Mouse (Mus musculus) MEL (cell line): ENCODE data around the gene 1700067P10Rik. TPM values are rescaled to one million over a fixed set of nuclear protein-coding genes. Genes with fewer than 3 reads are reported as not detected.

Source experiments
- DNase-seq: peaks from one replicate; pipeline ENCODE4 v3.0.0; 2011; ENCODE audit warnings: low read depth, low spot score
- H3K27ac ChIP-seq: 2 replicates; pipeline ENCODE4 v1.5.1; 2012; ENCODE audit warnings: low read depth, mild to moderate bottlenecking, control low read depth, low read length, moderate library complexity; ENCODE audit not compliant: control insufficient read depth
- H3K27me3 ChIP-seq, 2 experiments: fragments of 150-350 bp in 1 of 2; sonication (generic) in 1 of 2; 2 replicates each; pipeline ENCODE4 v1.6.1; 2012; ENCODE audit warnings: low read length in 2 of 2, mild to moderate bottlenecking in 2 of 2, improper control_type of control experiment in 1 of 2, moderate library complexity in 1 of 2; ENCODE audit not compliant: insufficient read depth in 2 of 2, control insufficient read depth in 1 of 2
- H3K36me3 ChIP-seq, 2 experiments: 2 replicates each; pipeline ENCODE4 v1.6.1; 2012 to 2014; ENCODE audit warnings: low read length in 2 of 2, improper control_type of control experiment in 1 of 2, inconsistent platforms in 1 of 2, mild to moderate bottlenecking in 1 of 2; ENCODE audit not compliant: insufficient read depth in 2 of 2, control insufficient read depth in 1 of 2
- H3K4me1 ChIP-seq, 2 experiments: fragments of 150-350 bp in 1 of 2; sonication (generic) in 1 of 2; 2 replicates each; pipeline ENCODE4 v1.6.1; 2012; ENCODE audit warnings: low read length in 2 of 2, improper control_type of control experiment in 1 of 2, mild to moderate bottlenecking in 1 of 2; ENCODE audit not compliant: insufficient read depth in 2 of 2, control insufficient read depth in 1 of 2
- H3K4me3 ChIP-seq, 2 experiments: fragments of 150-350 bp in 1 of 2; sonication (generic) in 1 of 2; 2 replicates each; pipeline ENCODE4 v1.5.1; 2012; ENCODE audit warnings: low read depth in 2 of 2, low read length in 2 of 2, mild to moderate bottlenecking in 2 of 2, moderate library complexity in 2 of 2, control low read depth in 1 of 2, improper control_type of control experiment in 1 of 2; ENCODE audit not compliant: control insufficient read depth in 1 of 2, insufficient read depth in 1 of 2
- H3K79me2 ChIP-seq: 2 replicates; pipeline ENCODE4 v1.6.1; 2012; ENCODE audit warnings: mild to moderate bottlenecking, low read length, moderate library complexity; ENCODE audit not compliant: control insufficient read depth, poor library complexity, insufficient read depth
- H3K9ac ChIP-seq: 2 replicates; pipeline ENCODE4 v1.6.1; 2012; ENCODE audit warnings: low read depth, mild to moderate bottlenecking, control low read depth, low read length, moderate library complexity; ENCODE audit not compliant: control insufficient read depth, poor library complexity, severe bottlenecking
- H3K9me3 ChIP-seq: fragments of 150-350 bp; sonication (generic); replicated peaks from 2 replicates; pipeline ENCODE4 v1.6.1; 2012; ENCODE audit warnings: mild to moderate bottlenecking, low read length, improper control_type of control experiment, moderate library complexity; ENCODE audit not compliant: insufficient read depth
- CHD1 ChIP-seq: IDR thresholded peaks from 2 replicates; pipeline ENCODE4 v1.6.1; 2012; ENCODE audit warnings: low read depth, mild to moderate bottlenecking, inconsistent platforms, low read length, improper control_type of control experiment
- CTCF ChIP-seq, 3 experiments: IDR thresholded peaks in 2 of 3; conservative IDR thresholded peaks in 1 of 3; 2 replicates each; pipeline ENCODE4 v1.5.1; 2011 to 2012; ENCODE audit warnings: low read length in 3 of 3, low read depth in 2 of 3, mild to moderate bottlenecking in 2 of 3, improper control_type of control experiment in 1 of 3, inconsistent platforms in 1 of 3, mixed read lengths in 1 of 3, moderate library complexity in 1 of 3; ENCODE audit not compliant: control insufficient read depth in 1 of 3, insufficient read depth in 1 of 3, poor library complexity in 1 of 3, severe bottlenecking in 1 of 3
- E2F4 ChIP-seq: IDR thresholded peaks from 2 replicates; pipeline ENCODE4 v1.6.1; 2011; ENCODE audit warnings: low read depth, low read length, improper control_type of control experiment, borderline replicate concordance
- ELF1 ChIP-seq: IDR thresholded peaks from 2 replicates; pipeline ENCODE4 v1.6.1; 2014; ENCODE audit warnings: low read depth, mild to moderate bottlenecking, inconsistent platforms, low read length, improper control_type of control experiment, moderate library complexity
- ETS1 ChIP-seq: IDR thresholded peaks from 2 replicates; pipeline ENCODE4 v1.6.1; 2012; ENCODE audit warnings: low read depth, mild to moderate bottlenecking, inconsistent platforms, low read length, improper control_type of control experiment, moderate library complexity
- GABPA ChIP-seq: IDR thresholded peaks from 2 replicates; pipeline ENCODE4 v1.6.1; 2012; ENCODE audit warnings: low read depth, mild to moderate bottlenecking, inconsistent platforms, low read length, improper control_type of control experiment, moderate library complexity
- GATA1 ChIP-seq: IDR thresholded peaks from 2 replicates; pipeline ENCODE4 v1.6.1; 2011; ENCODE audit warnings: low read depth, low read length, improper control_type of control experiment
- HCFC1 ChIP-seq: IDR thresholded peaks from 2 replicates; pipeline ENCODE4 v1.6.1; 2012; ENCODE audit warnings: low read depth, mild to moderate bottlenecking, inconsistent platforms, low read length, improper control_type of control experiment, moderate library complexity
- JUND ChIP-seq: IDR thresholded peaks from 2 replicates; pipeline ENCODE4 v1.6.1; 2011; ENCODE audit warnings: low read depth, mild to moderate bottlenecking, improper control_type of control experiment, low read length
- KAT2A ChIP-seq: conservative IDR thresholded peaks from 2 replicates; pipeline ENCODE4 v1.6.1; 2012; ENCODE audit warnings: low read depth, low read length, improper control_type of control experiment, inconsistent platforms
- MAFK ChIP-seq: IDR thresholded peaks from 2 replicates; pipeline ENCODE4 v1.6.1; 2011; ENCODE audit warnings: low read depth, mild to moderate bottlenecking, low read length, improper control_type of control experiment, borderline replicate concordance
- MAZ ChIP-seq: IDR thresholded peaks from 2 replicates; pipeline ENCODE4 v1.6.1; 2012; ENCODE audit warnings: low read depth, mild to moderate bottlenecking, inconsistent platforms, low read length, improper control_type of control experiment
- MYB ChIP-seq: IDR thresholded peaks from 2 replicates; pipeline ENCODE4 v1.6.1; 2011; ENCODE audit warnings: mild to moderate bottlenecking, low read depth, low read length, improper control_type of control experiment
- NELFE ChIP-seq: IDR thresholded peaks from 2 replicates; pipeline ENCODE4 v1.6.1; 2011; ENCODE audit warnings: low read depth, low read length, improper control_type of control experiment
- NRF1 ChIP-seq: IDR thresholded peaks from 2 replicates; pipeline ENCODE4 v1.6.1; 2014; ENCODE audit warnings: low read depth, mild to moderate bottlenecking, inconsistent platforms, low read length, improper control_type of control experiment, moderate library complexity; ENCODE audit not compliant: poor library complexity, insufficient read depth, severe bottlenecking
- POLR2A ChIP-seq, 2 experiments: IDR thresholded peaks; 2 replicates each; pipeline ENCODE4 v1.6.1; 2011 to 2012; ENCODE audit warnings: low read length in 2 of 2, mild to moderate bottlenecking in 2 of 2, control low read depth in 1 of 2, improper control_type of control experiment in 1 of 2, low read depth in 1 of 2, moderate library complexity in 1 of 2; ENCODE audit not compliant: control insufficient read depth in 1 of 2, insufficient read depth in 1 of 2, poor library complexity in 1 of 2
- POLR2AphosphoS2 ChIP-seq: IDR thresholded peaks from 2 replicates; pipeline ENCODE4 v1.6.1; 2011; ENCODE audit warnings: low read length, improper control_type of control experiment
- RAD21 ChIP-seq: IDR thresholded peaks from 2 replicates; pipeline ENCODE4 v1.6.1; 2011; ENCODE audit warnings: mild to moderate bottlenecking, low read depth, low read length, improper control_type of control experiment
- RCOR1 ChIP-seq: IDR thresholded peaks from 2 replicates; pipeline ENCODE4 v1.6.1; 2012; ENCODE audit warnings: low read depth, mild to moderate bottlenecking, inconsistent platforms, low read length, improper control_type of control experiment
- SIN3A ChIP-seq: IDR thresholded peaks from 2 replicates; pipeline ENCODE4 v1.6.1; 2012; ENCODE audit warnings: low read length, improper control_type of control experiment, inconsistent platforms
- SMC3 ChIP-seq: IDR thresholded peaks from 2 replicates; pipeline ENCODE4 v1.6.1; 2011; ENCODE audit warnings: low read depth, low read length, improper control_type of control experiment
- TAL1 ChIP-seq: IDR thresholded peaks from 2 replicates; pipeline ENCODE4 v1.6.1; 2012; ENCODE audit warnings: mild to moderate bottlenecking, inconsistent platforms, low read length, moderate library complexity, mixed read lengths
- TBP ChIP-seq: IDR thresholded peaks from 2 replicates; pipeline ENCODE4 v1.8.0; 2011; ENCODE audit warnings: low read depth, low read length, improper control_type of control experiment
- TCF12 ChIP-seq: IDR thresholded peaks from 2 replicates; pipeline ENCODE4 v1.6.1; 2014; ENCODE audit warnings: low read depth, mild to moderate bottlenecking, inconsistent platforms, low read length, improper control_type of control experiment, moderate library complexity
- UBTF ChIP-seq: IDR thresholded peaks from 2 replicates; pipeline ENCODE4 v1.6.1; 2012; ENCODE audit warnings: low read depth, mild to moderate bottlenecking, inconsistent platforms, low read length, improper control_type of control experiment, moderate library complexity, borderline replicate concordance; ENCODE audit not compliant: insufficient read depth
- USF1 ChIP-seq: IDR thresholded peaks from 2 replicates; pipeline ENCODE4 v1.6.1; 2014; ENCODE audit warnings: low read depth, mild to moderate bottlenecking, inconsistent platforms, low read length, improper control_type of control experiment, moderate library complexity
- ZC3H11A ChIP-seq: IDR thresholded peaks from 2 replicates; pipeline ENCODE4 v1.6.1; 2012; ENCODE audit warnings: low read depth, mild to moderate bottlenecking, inconsistent platforms, low read length, improper control_type of control experiment
- ZKSCAN1 ChIP-seq: IDR thresholded peaks from 2 replicates; pipeline ENCODE4 v1.6.1; 2012; ENCODE audit warnings: low read depth, mild to moderate bottlenecking, inconsistent platforms, low read length, improper control_type of control experiment, moderate library complexity
- ZMIZ1 ChIP-seq: IDR thresholded peaks from 2 replicates; pipeline ENCODE4 v1.6.1; 2012; ENCODE audit warnings: low read depth, mild to moderate bottlenecking, inconsistent platforms, low read length, improper control_type of control experiment, moderate library complexity
- polyA plus RNA-seq, 2 experiments: library from polyadenylated mRNA; stranded (reverse) in 1 of 2; unstranded in 1 of 2; fragments of >175 nt in 1 of 2; fragments of >200 nt in 1 of 2; gene quantifications; 2 replicates each; pipeline versions ENCODE4 v1.2.1 to v1.2.4; 2012; ENCODE audit warnings: low replicate concordance in 2 of 2, low read depth in 1 of 2; ENCODE audit not compliant: insufficient read length in 2 of 2, insufficient read depth in 1 of 2, missing spikeins in 1 of 2
- total RNA-seq: library from RNA; depleted of rRNA; stranded (reverse); fragments of 300-350 nt; gene quantifications from 2 replicates; pipeline ENCODE4 v1.2.3, GENCODE M21; 2012

Gene 1700067P10Rik
- total and polyA plus RNA-seq, 3 experiments, result not detected

DNA sequence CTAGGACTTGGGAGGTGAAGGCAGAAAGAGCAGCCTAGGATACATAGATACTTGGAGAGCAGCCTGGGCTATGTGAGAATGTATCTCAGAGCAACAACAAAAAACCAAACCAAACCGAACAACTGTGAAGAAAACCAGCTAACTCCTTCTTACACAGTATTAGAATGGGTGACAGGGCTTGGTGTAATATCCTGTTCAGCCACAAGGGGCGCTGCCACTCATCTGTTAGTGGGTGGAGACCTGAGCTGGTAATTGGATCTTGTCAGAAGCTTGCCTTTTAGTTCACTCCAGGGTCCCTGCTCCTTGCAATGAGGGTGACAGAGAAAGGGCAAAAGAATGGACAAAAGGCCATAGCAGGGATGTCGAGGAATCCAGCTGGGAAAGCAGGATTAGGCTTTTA, 30.5 kb downstream of the 1700067P10Rik start:
- Histone ChIP-seq H3K27me3 (no peaks in the 10 kb centered on the region), H3K36me3 (no peaks in the 10 kb centered on the region), H3K4me3 (no peak overlapping the region), H3K9me3 (no peaks in the 10 kb centered on the region), H3K79me2 (no peaks in the 10 kb centered on the region), H3K9ac (no peak overlapping the region), H3K4me1 (peaks cover 0 to 10% of the 10 kb centered on the region in 2 experiments; a peak in 3 of 4 replicates), H3K27ac (no peak overlapping the region)
- DNase-seq, result peak; percentile 81
- TF ChIP-seq POLR2AphosphoS2 (no peak), CTCF (IDR thresholded peaks at IDR 0.05 in 2 of 3, conservative IDR thresholded peaks at IDR 0.05 in 1 of 3; ENCODE audit: control insufficient read depth in 1 of 3, insufficient read depth in 1 of 3, low read depth in 2 of 3, low read length in 3 of 3, poor library complexity in 1 of 3, severe bottlenecking in 1 of 3) (peak; percentile 79 to 98 (median 86)), E2F4 (no peak), MYB (no peak), RCOR1 (no peak), JUND (no peak), ELF1 (no peak), RAD21 (peak; percentile 50), ZKSCAN1 (no peak), POLR2A (IDR thresholded peaks at IDR 0.05; ENCODE audit: control insufficient read depth in 1 of 2, insufficient read depth in 1 of 2, low read depth in 1 of 2, low read length in 2 of 2, poor library complexity in 1 of 2) (no peak), MAZ (no peak), UBTF (no peak), TCF12 (no peak), GABPA (no peak), NRF1 (no peak), ETS1 (no peak), ZMIZ1 (no peak), NELFE (no peak), SIN3A (no peak), HCFC1 (no peak), TAL1 (no peak), KAT2A (no peak), MAFK (no peak), CHD1 (no peak), GATA1 (no peak), ZC3H11A (no peak), USF1 (no peak), SMC3 (peak; percentile 42), TBP (0 out of 2 replicates have a peak, but pooled peaks have one; percentile 23)
